Mouse (Mus musculus) layer of hippocampus, postnatal 36 days (tissue): ENCODE measurements around the gene Gm10553. TPM values are rescaled to one million over a fixed set of nuclear protein-coding genes. Genes with fewer than 3 reads are reported as not detected.
"Not testable (repeated sequence)": the region's sequence is repeated elsewhere in the genome, so short reads cannot be mapped to it uniquely, and the experiment has no call there.

Experiments used
- DNase-seq, 2 experiments: peaks; one replicate each; pipeline ENCODE4 v3.0.0; 2022
- total RNA-seq, 2 experiments: library from RNA; stranded (reverse); gene quantifications; 2 replicates each; pipeline ENCODE4 v1.2.3; 2021

Gm10553 gene
- not detected for total RNA-seq

- DNase-seq = not testable (repeated sequence)
These were observed at the start of gene Gm10553 for GRCm38 (mm10) chr1:85099864-85100263. Gene Gm10553, plus strand, starts transcription at chr1:85100164.

- not testable (repeated sequence) for DNase-seq
These were observed 28.3 kb upstream of the Gm10553 start for GRCm38 (mm10) chr1:85071690-85072089.

- not testable (repeated sequence) for DNase-seq
These were observed 26.9 kb upstream of the Gm10553 start for GRCm38 (mm10) chr1:85073099-85073498.

GRCm38 (mm10) chr1:85084803-85085202 lies 15.2 kb upstream of the Gm10553 start:
- DNase-seq = not testable (repeated sequence)

GRCm38 (mm10) chr1:85086211-85086610 lies 13.8 kb upstream of the Gm10553 start:
- not testable (repeated sequence) for DNase-seq

GRCm38 (mm10) chr1:85092169-85092568 lies 7.8 kb upstream of the Gm10553 start:
- not testable (repeated sequence) for DNase-seq

- not testable (repeated sequence) for DNase-seq
These were observed 6.9 kb upstream of the Gm10553 start for GRCm38 (mm10) chr1:85093011-85093572.

GRCm38 (mm10) chr1:85099081-85099480 lies 883 bp upstream of the Gm10553 start:
- not testable (repeated sequence) for DNase-seq

GRCm38 (mm10) chr1:85101754-85102153 lies 1.8 kb downstream of the Gm10553 start:
- DNase-seq = not testable (repeated sequence)

GRCm38 (mm10) chr1:85105336-85105735 lies 5.4 kb downstream of the Gm10553 start:
- not testable (repeated sequence) for DNase-seq

GRCm38 (mm10) chr1:85106013-85106412 lies 6.0 kb downstream of the Gm10553 start:
- DNase-seq = not testable (repeated sequence)

GRCm38 (mm10) chr1:85109753-85110152 lies 9.8 kb downstream of the Gm10553 start, which contains the start of gene A530032D15Rik:
Gene A530032D15Rik, minus strand, starts transcription at chr1:85109853.
- DNase-seq = not testable (repeated sequence)

- not testable (repeated sequence) for DNase-seq
These were observed 10.9 kb downstream of the Gm10553 start for GRCm38 (mm10) chr1:85110876-85111275.

GRCm38 (mm10) chr1:85111572-85111971 lies 11.6 kb downstream of the Gm10553 start:
- DNase-seq = not testable (repeated sequence)

- not testable (repeated sequence) for DNase-seq
These were observed 12.3 kb downstream of the Gm10553 start for GRCm38 (mm10) chr1:85112266-85112665.

GRCm38 (mm10) chr1:85112889-85113288 lies 12.9 kb downstream of the Gm10553 start:
- DNase-seq = not testable (repeated sequence)

GRCm38 (mm10) chr1:85114078-85114477 lies 14.1 kb downstream of the Gm10553 start:
- not testable (repeated sequence) for DNase-seq

- peak in 1 of 2 experiments; percentile 36 for DNase-seq
These were observed 14.9 kb downstream of the Gm10553 start for GRCm38 (mm10) chr1:85114666-85115402.

- DNase-seq = not testable (repeated sequence)
These were observed 17.6 kb downstream of the Gm10553 start for GRCm38 (mm10) chr1:85117537-85117936.

- not testable (repeated sequence) for DNase-seq
These were observed 18.4 kb downstream of the Gm10553 start for GRCm38 (mm10) chr1:85118341-85118740.

- DNase-seq = not testable (repeated sequence)
These were observed 21.9 kb downstream of the Gm10553 start for GRCm38 (mm10) chr1:85121841-85122240.

- not testable (repeated sequence) for DNase-seq
These were observed 33.7 kb downstream of the Gm10553 start for GRCm38 (mm10) chr1:85133671-85134070.
